Mouse (Mus musculus) heart, embryonic 13.5 days (tissue): Measurements from ENCODE around the gene Ccdc159. TPM values are rescaled to one million over a fixed set of nuclear protein-coding genes. Genes with fewer than 3 reads are reported as not detected.

Experiments
- polyA plus RNA-seq: library from polyadenylated mRNA; unstranded; fragments of >200 nt; fragmentation: Nextera tagmentation; extraction: Ambion mirVana; gene quantifications from 2 replicates; pipeline ENCODE4 v1.2.1, GENCODE M21; 2015

Gene Ccdc159
- polyA plus RNA-seq, 1 experiment from 2014 or later = 2.6 TPM

Other genes starting within 250 kb of the Ccdc159 start
- gene Ldlr, start 204.0 kb upstream of the Ccdc159 start, polyA plus RNA-seq = 18.9 and 20.4 TPM in 2 replicates
- 84.8 and 96.7 TPM in 2 replicates for gene Spc24, start 167.2 kb upstream of the Ccdc159 start, polyA plus RNA-seq
- 16.0 and 16.9 TPM in 2 replicates for gene Kank2, start 128.7 kb upstream of the Ccdc159 start, polyA plus RNA-seq
- gene Angptl8, start 92.0 kb upstream of the Ccdc159 start, polyA plus RNA-seq = 1.6 and 2.3 TPM in 2 replicates
- 48.4 and 50.3 TPM in 2 replicates for gene Dock6, start 74.8 kb upstream of the Ccdc159 start, polyA plus RNA-seq
- gene Rab3d, start 9.3 kb upstream of the Ccdc159 start, polyA plus RNA-seq = 8.5 and 9.2 TPM in 2 replicates
- gene Tmem205, start 85 bp downstream of the Ccdc159 start, polyA plus RNA-seq = 41.5 and 47.8 TPM in 2 replicates
- gene Plppr2, start 9.6 kb downstream of the Ccdc159 start, polyA plus RNA-seq = 5.1 and 5.2 TPM in 2 replicates
- gene Swsap1, start 28.3 kb downstream of the Ccdc159 start, polyA plus RNA-seq = 5.1 and 5.7 TPM in 2 replicates
- 7.3 and 8.5 TPM in 2 replicates for gene Epor, start 36.0 kb downstream of the Ccdc159 start, polyA plus RNA-seq
- gene Rgl3, start 62.0 kb downstream of the Ccdc159 start, polyA plus RNA-seq = 0.68 and 0.71 TPM in 2 replicates
- gene Ccdc151, start 75.2 kb downstream of the Ccdc159 start, polyA plus RNA-seq = 0.22 and 0.36 TPM in 2 replicates
- gene Prkcsh, start 75.3 kb downstream of the Ccdc159 start, polyA plus RNA-seq = 76.9 and 80.6 TPM in 2 replicates
- 0.28 and 0.41 TPM in 2 replicates for gene Elavl3, start 124.6 kb downstream of the Ccdc159 start, polyA plus RNA-seq
- gene Gm49318, start 143.8 kb downstream of the Ccdc159 start, polyA plus RNA-seq = not detected in 2 replicates
- gene Zfp653, start 143.9 kb downstream of the Ccdc159 start, polyA plus RNA-seq = 9.5 TPM in 2 replicates
- 49.5 and 53.7 TPM in 2 replicates for gene Ecsit, start 158.0 kb downstream of the Ccdc159 start, polyA plus RNA-seq
- gene Cnn1, start 171.7 kb downstream of the Ccdc159 start, polyA plus RNA-seq = 250 and 292 TPM in 2 replicates
- gene Elof1, start 189.7 kb downstream of the Ccdc159 start, polyA plus RNA-seq = 106 and 125 TPM in 2 replicates
- gene Acp5, start 208.2 kb downstream of the Ccdc159 start, polyA plus RNA-seq = 9.0 and 10.9 TPM in 2 replicates
- gene Pigyl, start 229.4 kb downstream of the Ccdc159 start, polyA plus RNA-seq = 46.0 and 52.0 TPM in 2 replicates